Mouse (Mus musculus) midbrain, postnatal 0 days (tissue): ENCODE results near the gene Top3a. TPM values are rescaled to one million over a fixed set of nuclear protein-coding genes. Genes with fewer than 3 reads are reported as not detected.

Experiments
- ATAC-seq: fragments of 200-750 bp; cut with Nextera tagmentation; 2 replicates; pipeline ENCODE4 v1.8.0; 2017; ENCODE audit warnings: moderate number of reproducible peaks, mild to moderate bottlenecking, moderate TSS enrichment, moderate library complexity; ENCODE audit not compliant: low FRiP score
- DNase-seq: peaks from one replicate; pipeline ENCODE4 v3.0.0-alpha.2; 2015; ENCODE audit warnings: low spot score
- H3K27ac ChIP-seq: fragments of 300-500 bp; sonication (generic); 2 replicates; pipeline ENCODE4 v1.5.1; 2014; ENCODE audit warnings: low read depth, mild to moderate bottlenecking, low read length, mixed read lengths
- H3K27me3 ChIP-seq: fragments of 300-500 bp; sonication (generic); 2 replicates; pipeline ENCODE4 v1.6.1; 2014; ENCODE audit warnings: low read length, control low read depth, mixed read lengths; ENCODE audit not compliant: insufficient read depth
- H3K36me3 ChIP-seq: fragments of 300-500 bp; sonication (generic); 2 replicates; pipeline ENCODE4 v1.6.1; 2014; ENCODE audit warnings: low read length, control low read depth, mixed read lengths; ENCODE audit not compliant: insufficient read depth
- H3K4me1 ChIP-seq: fragments of 300-500 bp; sonication (generic); 2 replicates; pipeline ENCODE4 v1.6.1; 2014; ENCODE audit warnings: mild to moderate bottlenecking, control low read depth, antibody characterized with exemption, low read length, mixed read lengths; ENCODE audit not compliant: insufficient read depth
- H3K4me2 ChIP-seq: fragments of 300-500 bp; sonication (generic); 2 replicates; pipeline ENCODE4 v1.6.1; 2014; ENCODE audit warnings: low read depth, mild to moderate bottlenecking, low read length, mixed read lengths; ENCODE audit not compliant: poor library complexity, severe bottlenecking
- H3K4me3 ChIP-seq: fragments of 300-500 bp; sonication (generic); 2 replicates; pipeline ENCODE4 v1.5.1; 2014; ENCODE audit warnings: low read depth, mild to moderate bottlenecking, low read length, moderate library complexity
- H3K9ac ChIP-seq: fragments of 300-500 bp; sonication (generic); replicated peaks from 2 replicates; pipeline ENCODE4 v1.6.1; 2014; ENCODE audit warnings: mild to moderate bottlenecking, low read length, moderate library complexity, mixed read lengths; ENCODE audit not compliant: poor library complexity, severe bottlenecking
- H3K9me3 ChIP-seq: fragments of 300-500 bp; sonication (generic); 2 replicates; pipeline ENCODE4 v1.6.1; 2016; ENCODE audit warnings: low read length, control low read depth
- CTCF ChIP-seq: IDR thresholded peaks from 2 replicates; pipeline ENCODE4 v1.5.1; 2016; ENCODE audit warnings: antibody characterized with exemption, mild to moderate bottlenecking
- WGBS: fragments of 180-500 bp; shearing (Covaris S2); extraction: QIAGEN DNeasy Blood & Tissue Kit; methylation state at CpG from one replicate; pipeline ENCODE4 v1.1.7; 2014; 5-methylcytosine and 5-hydroxymethylcytosine counted together
- polyA plus RNA-seq: library from polyadenylated mRNA; unstranded; fragments of >200 nt; fragmentation: Nextera tagmentation; extraction: Ambion mirVana; gene quantifications from 2 replicates; pipeline ENCODE4 v1.2.1, GENCODE M21; 2015
- total RNA-seq: library from RNA; depleted of rRNA; stranded (reverse); fragments of >200 nt; gene quantifications from 2 replicates; pipeline ENCODE4 v1.2.3, GENCODE M21; 2014

The Top3a gene
- total and polyA plus RNA-seq, 2 experiments from 2014 or later = 4.1 to 10.9 TPM

- Histone ChIP-seq H3K4me3 (no peak overlapping the region), H3K9me3 (no peaks in the 10 kb centered on the region), H3K4me1 (no peaks in the 10 kb centered on the region), H3K9ac (no peak overlapping the region), H3K36me3 (0 out of 2 replicates have a peak, but pooled peaks cover 3% of the 10 kb centered on the region), H3K4me2 (no peak overlapping the region), H3K27me3 (no peaks in the 10 kb centered on the region), H3K27ac (no peak overlapping the region)
- DNase-seq = no peak
- TF ChIP-seq CTCF = no peak
- 93% methylated on average over 11 of the region's 11 CpGs for WGBS
- no peak for ATAC-seq
Observed at GRCm38 (mm10) chr11:60796342-60796741, 19.2 kb upstream of the Top3a start.

GRCm38 (mm10) chr11:60790472-60790871 lies 13.3 kb upstream of the Top3a start:
- TF ChIP-seq CTCF = no peak
- Histone ChIP-seq H3K27ac (no peak overlapping the region), H3K9me3 (no peaks in the 10 kb centered on the region), H3K9ac (no peak overlapping the region), H3K27me3 (no peaks in the 10 kb centered on the region), H3K36me3 (peaks cover 36% of the 10 kb centered on the region), H3K4me1 (no peaks in the 10 kb centered on the region), H3K4me2 (no peak overlapping the region), H3K4me3 (no peak overlapping the region)
- DNase-seq (no peak), ATAC-seq (no peak)
- WGBS = 87% methylated on average over 2 of the region's 2 CpGs

- ATAC-seq (no peak), DNase-seq (no peak)
- H3K9ac ChIP-seq = no peak overlapping the region
- no peak overlapping the region for H3K4me2 ChIP-seq
- H3K4me3 ChIP-seq = no peak overlapping the region
- H3K36me3 ChIP-seq = peaks cover 53% of the 10 kb centered on the region
- WGBS = 29% methylated on average over 1 of the region's 1 CpGs
- no peak overlapping the region for H3K27ac ChIP-seq
- H3K4me1 ChIP-seq = no peaks in the 10 kb centered on the region
- no peaks in the 10 kb centered on the region for H3K9me3 ChIP-seq
- no peak for TF ChIP-seq CTCF
- no peaks in the 10 kb centered on the region for H3K27me3 ChIP-seq
Observed at GRCm38 (mm10) chr11:60787595-60787994, 10.4 kb upstream of the Top3a start.

- no peak overlapping the region for H3K4me2 ChIP-seq
- peaks cover 50% of the 10 kb centered on the region for H3K36me3 ChIP-seq
- peaks cover 27% of the 10 kb centered on the region for H3K4me1 ChIP-seq
- H3K9me3 ChIP-seq = no peaks in the 10 kb centered on the region
- H3K27ac ChIP-seq = no peak overlapping the region
- no peak overlapping the region for H3K4me3 ChIP-seq
- no peaks in the 10 kb centered on the region for H3K27me3 ChIP-seq
- no peak for ATAC-seq
- WGBS = 95% methylated on average over 8 of the region's 8 CpGs
- H3K9ac ChIP-seq = no peak overlapping the region
- TF ChIP-seq CTCF = no peak
- no peak for DNase-seq
Observed at GRCm38 (mm10) chr11:60784179-60784922, 7.2 kb upstream of the Top3a start.

GRCm38 (mm10) chr11:60779673-60780189 lies 2.6 kb upstream of the Top3a start:
- ATAC-seq (no peak), DNase-seq (no peak)
- Histone ChIP-seq H3K4me1 (peaks cover 46% of the 10 kb centered on the region), H3K4me3 (no peak overlapping the region), H3K4me2 (peak overlapping the region; percentile 39), H3K9me3 (no peaks in the 10 kb centered on the region), H3K36me3 (peaks cover 23% of the 10 kb centered on the region), H3K27me3 (no peaks in the 10 kb centered on the region), H3K9ac (no peak overlapping the region), H3K27ac (no peak overlapping the region)
- no peak for TF ChIP-seq CTCF
- WGBS = 88% methylated on average over 10 of the region's 10 CpGs

- WGBS = 25% methylated on average over 16 of the region's 16 CpGs
- ATAC-seq (no peak), DNase-seq (no peak)
- Histone ChIP-seq H3K4me2 (peak overlapping the region; percentile 92), H3K9ac (peak overlapping the region; percentile 82), H3K27me3 (no peaks in the 10 kb centered on the region), H3K9me3 (no peaks in the 10 kb centered on the region), H3K4me3 (peak overlapping the region; percentile 79), H3K36me3 (peaks cover 11% of the 10 kb centered on the region), H3K27ac (peak overlapping the region; percentile 79), H3K4me1 (peaks cover 46% of the 10 kb centered on the region)
- no peak for TF ChIP-seq CTCF
Observed at GRCm38 (mm10) chr11:60777801-60778370, 721 bp upstream of the Top3a start.
